Mouse (Mus musculus) thymus, postnatal 4 days (tissue): ENCODE results near the gene Rrad.
A peak's percentile ranks its signal among the peaks of the same experiment; 100 is the strongest.
"Not testable (repeated sequence)": the region's sequence is repeated elsewhere in the genome, so short reads cannot be mapped to it uniquely, and the experiment has no call there.

Experiments used
- DNase-seq: peaks from one replicate; pipeline ENCODE4 v3.0.0; 2021

The Rrad gene

GRCm38 (mm10) chr8:104630981-104631663, at the start of gene Rrad:
Rrad (minus strand) TSS chr8:104631327.
- peak; percentile 79 for DNase-seq

DNA sequence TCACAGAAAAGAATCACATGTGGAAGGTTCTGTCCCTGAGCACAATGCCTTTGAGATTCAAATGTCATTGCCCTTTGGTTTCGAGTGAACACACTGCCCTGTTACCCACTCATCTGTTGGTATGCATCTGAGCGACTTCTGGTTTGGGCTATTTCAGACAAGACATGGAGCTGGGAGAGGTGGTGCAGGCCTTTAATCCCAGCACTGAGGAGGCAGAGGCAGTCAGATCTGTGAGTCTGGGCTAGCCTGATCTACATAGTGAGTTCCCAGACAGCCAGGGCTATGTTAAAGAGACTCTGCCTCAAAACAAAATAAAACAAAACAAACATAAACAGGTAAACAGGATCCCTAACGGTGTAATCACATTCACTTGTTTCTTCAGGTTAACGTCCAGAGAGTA, 24.5 kb upstream of the Rrad start:
- no peak for DNase-seq

DNA sequence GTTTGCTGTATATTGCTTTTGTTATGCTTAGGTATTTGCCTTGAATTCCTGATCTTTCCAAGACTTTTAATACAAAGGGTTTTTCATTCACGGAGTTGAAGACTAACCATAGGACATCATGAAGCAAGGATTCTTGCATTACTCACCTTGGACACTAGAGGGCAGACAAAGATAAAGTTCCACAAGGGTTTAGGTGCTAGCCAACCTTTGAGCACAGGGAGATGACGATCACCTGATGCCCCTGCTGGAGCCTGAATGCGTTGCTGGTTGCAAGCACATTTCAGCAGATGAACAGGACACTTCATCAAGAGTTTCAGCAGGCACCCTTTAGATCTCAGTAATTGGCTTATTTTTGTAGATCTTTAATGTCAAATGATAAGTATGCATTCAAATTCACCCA, 23.9 kb upstream of the Rrad start:
- peak; percentile 81 for DNase-seq

DNA sequence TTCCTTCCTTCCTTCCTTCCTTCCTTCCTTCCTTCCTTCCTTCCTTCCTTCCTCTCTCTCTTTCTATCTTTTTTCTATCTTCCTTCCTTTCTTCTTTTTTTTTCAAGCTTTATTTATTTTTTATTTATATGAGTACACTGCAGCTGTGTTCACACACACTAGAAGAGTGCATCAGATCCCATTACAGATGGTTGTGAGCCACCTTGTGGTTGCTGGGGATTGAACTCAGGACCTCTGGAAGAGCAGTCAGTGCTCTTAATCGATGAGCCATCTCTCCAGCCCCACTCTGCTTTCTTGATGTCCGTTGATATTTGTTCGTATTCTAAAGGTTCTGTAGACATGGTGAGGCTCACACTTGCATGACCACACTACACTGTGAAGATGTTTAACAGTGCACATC, 13.1 kb upstream of the Rrad start:
- not testable (repeated sequence) for DNase-seq

DNA sequence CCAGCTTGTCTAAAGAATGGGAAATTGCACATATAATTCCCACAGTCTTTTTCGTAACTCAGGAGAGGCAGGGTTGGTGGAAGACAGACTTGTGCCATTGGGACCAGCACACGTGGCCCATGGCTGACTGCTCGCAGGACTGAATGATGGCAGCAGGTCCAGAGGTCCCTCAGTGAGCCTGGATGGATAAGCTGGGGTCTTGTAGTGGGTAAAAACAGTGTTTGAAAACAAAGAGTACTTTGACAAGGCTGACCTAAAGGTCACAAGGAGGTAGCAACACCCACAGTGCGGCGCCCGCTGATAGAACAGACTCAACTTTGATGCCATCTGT, 11.2 kb upstream of the Rrad start:
- DNase-seq: no peak

GRCm38 (mm10) chr8:104641426-104642323, 10.5 kb upstream of the Rrad start, which contains the start of gene Ciao2b:
Ciao2b (minus strand) TSS chr8:104641965.
- DNase-seq: peak; percentile 88

DNA sequence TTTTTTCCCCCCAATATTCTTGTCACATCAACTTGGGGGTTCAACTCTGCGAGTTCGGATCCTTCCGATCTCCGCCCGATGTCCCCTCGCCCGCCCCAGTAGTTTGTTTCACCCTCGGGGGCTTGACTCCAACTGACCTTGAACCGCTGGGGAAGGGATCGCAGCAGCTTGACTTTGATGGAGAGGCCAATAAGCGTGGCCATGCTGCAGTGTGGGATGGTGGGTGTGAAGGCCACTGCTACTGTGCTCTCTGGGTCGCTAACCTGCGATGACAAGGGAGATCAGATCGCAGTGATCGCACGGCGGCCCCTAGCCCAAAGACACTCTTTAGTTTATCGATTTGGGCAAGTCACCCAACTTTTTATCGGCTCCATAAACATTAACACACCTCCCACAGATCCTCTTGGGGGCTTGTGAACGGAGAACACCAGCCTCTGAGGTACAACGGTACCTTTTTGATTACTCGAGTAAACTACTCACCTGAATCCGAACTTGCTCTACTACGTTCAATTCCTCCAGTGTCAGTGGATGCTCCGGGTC, 9.8 kb upstream of the Rrad start:
- DNase-seq: peak; percentile 15

GRCm38 (mm10) chr8:104640241-104640640, 9.1 kb upstream of the Rrad start:
- DNase-seq: no peak

DNA sequence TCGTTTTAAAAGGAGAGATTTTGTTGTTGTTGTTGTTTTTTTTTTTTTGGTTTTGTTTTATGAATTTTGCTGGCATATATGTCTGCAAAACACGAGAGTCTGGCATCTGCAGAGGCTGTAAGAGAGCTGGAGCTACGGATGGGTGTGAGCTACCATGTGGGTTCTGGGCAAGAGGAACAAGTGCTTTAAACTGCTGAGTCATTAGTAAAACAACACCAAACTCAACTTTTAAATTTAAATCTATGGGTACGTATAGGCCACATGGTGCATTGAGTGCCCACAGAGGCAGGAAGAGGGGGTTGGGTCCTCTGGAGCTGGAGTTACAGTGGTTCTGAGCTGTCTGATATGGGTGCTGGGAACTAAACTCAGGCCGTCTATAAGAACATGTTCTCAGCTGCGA, 6.9 kb upstream of the Rrad start:
- no peak for DNase-seq

- peak; percentile 3 for DNase-seq
Measured at GRCm38 (mm10) chr8:104635004-104635710, 4.0 kb upstream of the Rrad start.

DNA sequence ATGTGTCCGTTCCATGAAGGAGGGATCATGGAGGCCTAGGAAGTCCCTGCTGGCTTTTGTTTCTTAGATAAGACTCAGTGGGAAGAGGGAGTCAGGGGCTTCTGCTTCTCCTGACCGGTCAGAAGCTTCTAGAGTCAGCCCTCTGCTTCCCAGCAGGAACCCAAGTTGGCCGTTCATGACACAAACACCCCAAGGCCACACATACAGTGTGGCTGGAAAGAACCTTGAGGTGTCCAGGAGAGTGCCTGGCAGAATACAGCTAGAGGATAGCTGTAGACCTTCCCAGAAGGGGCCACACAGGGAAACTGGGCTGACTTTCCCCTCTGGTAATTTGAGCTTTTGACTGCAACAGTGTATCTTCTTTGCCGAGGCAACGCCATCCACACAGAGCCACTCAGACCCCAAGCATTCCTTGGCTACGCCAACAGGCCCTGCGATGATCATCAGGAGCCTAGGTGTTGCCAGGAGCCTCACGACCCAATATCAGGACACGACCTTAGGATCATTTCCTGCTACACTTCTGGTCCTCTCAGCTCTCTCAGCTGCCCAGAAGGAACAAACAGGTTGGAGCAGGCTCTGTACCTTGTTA, 2.1 kb upstream of the Rrad start:
- DNase-seq: peak; percentile 6

DNA sequence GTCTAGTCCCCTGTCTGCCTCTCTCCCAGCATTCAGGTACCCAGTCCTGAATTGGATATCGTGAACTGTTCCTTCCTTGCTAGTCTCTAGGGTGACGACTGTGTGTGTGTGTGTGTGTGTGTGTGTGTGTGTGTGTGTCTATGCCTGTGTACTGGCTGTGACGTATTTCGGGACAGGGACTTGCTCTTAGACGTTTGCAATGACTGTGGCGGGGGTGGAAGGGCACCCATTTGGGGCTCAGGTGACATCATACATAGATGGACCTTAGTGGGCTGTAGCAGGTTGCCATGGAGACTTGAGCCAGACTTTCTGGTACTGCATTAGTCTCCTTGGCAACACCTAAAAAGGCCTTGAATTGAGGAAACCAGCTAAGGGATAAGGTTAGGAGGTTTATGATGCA, 1.4 kb upstream of the Rrad start:
- peak; percentile 11 for DNase-seq

GRCm38 (mm10) chr8:104631975-104632374, 848 bp upstream of the Rrad start:
- peak; percentile 21 for DNase-seq

- peak; percentile 61 for DNase-seq
Measured at GRCm38 (mm10) chr8:104630574-104630973, 553 bp downstream of the Rrad start.

DNA sequence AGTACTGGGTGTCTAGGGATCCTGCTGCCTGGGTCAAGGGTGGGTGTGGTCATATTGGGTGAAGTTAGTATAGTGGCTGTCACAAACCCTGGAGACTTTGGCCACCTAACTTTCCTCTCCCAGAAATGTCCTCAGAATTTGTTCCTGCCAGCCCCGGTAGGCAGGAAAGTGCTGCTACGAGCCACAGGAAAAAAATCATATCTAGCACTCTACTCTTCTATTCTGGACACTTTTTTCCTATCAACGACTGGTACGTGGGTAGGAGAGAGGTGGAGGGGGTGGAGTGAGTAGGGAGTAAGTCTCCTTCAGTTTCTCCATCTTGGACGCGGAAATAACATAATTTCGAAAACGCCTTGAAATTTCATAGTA, 1.0 kb downstream of the Rrad start:
- DNase-seq: no peak

DNA sequence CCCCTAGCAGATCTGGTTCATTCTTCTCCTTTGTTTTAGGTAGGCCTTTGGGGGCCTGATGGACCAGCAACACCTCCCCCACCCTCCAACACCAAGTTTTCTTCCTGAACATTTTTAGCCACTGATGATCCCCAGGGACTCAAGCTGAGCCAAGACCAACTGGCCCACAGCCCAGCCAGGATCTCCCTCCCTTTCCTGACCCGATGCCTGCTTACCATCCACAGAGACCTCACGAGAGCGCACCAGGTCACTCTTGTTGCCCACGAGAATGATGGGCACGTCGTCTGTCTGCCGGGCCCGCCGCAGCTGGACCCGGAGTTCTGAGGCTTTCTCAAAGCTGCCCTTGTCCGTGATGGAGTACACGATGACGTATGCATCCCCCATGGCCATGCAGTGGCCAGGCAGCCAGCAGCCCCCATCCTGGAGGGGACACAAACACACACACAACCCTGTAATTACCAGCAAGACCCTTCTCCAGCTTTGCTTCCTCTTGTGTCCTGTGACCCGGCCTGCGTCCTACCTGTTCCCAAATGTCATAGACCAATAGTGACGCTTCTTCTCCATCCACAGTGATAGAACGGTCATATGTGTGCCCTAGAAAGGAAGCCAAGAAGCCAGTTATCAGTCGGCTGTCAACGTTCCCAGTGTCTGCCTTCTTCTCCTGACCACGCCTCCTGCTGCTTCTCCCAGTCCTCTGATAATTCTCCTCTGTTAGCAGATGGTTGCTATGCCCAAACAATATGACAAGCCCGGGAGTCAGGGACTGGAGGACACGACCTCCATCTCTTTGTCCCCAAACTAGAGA, 1.6 kb downstream of the Rrad start:
- DNase-seq: peak; percentile 6

GRCm38 (mm10) chr8:104628402-104628801, 2.7 kb downstream of the Rrad start:
- no peak for DNase-seq

GRCm38 (mm10) chr8:104627065-104627740, 3.9 kb downstream of the Rrad start:
- peak; percentile 4 for DNase-seq

GRCm38 (mm10) chr8:104624161-104624560, 7.0 kb downstream of the Rrad start, which contains the start of gene Cdh16:
Cdh16 (minus strand) TSS chr8:104624396.
- DNase-seq: no peak

GRCm38 (mm10) chr8:104620765-104621164, 10.4 kb downstream of the Rrad start:
- DNase-seq: no peak

DNA sequence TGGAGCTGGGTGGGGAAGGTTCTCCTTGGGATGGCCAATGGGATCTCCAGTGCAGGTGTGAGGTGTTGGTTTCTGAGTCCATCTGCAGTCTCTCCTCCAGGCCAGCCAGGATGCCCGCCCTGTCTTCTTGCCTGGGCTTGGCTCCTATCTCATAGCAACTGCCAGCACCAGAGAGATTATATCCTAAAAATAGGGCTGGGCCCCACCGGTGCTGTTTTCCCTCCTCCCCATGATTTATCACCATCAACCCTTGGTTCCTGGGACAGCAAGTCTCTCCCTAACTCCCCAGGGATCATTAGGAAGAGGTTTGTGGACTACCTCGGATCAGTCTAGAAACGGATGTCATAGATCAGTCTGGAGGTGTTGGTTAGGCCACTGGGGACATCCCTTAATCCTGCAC, 18.0 kb downstream of the Rrad start:
- DNase-seq: no peak
